Mouse (Mus musculus): ENCODE data around the gene Arfgap3. TPM values are rescaled to one million over a fixed set of nuclear protein-coding genes. Genes with fewer than 3 reads are reported as not detected.

Arfgap3 gene
- polyA plus RNA-seq (2015; fragmentation: Nextera tagmentation; extraction: Ambion mirVana): 26.4 and 27.2 TPM in 2 replicates

DNA sequence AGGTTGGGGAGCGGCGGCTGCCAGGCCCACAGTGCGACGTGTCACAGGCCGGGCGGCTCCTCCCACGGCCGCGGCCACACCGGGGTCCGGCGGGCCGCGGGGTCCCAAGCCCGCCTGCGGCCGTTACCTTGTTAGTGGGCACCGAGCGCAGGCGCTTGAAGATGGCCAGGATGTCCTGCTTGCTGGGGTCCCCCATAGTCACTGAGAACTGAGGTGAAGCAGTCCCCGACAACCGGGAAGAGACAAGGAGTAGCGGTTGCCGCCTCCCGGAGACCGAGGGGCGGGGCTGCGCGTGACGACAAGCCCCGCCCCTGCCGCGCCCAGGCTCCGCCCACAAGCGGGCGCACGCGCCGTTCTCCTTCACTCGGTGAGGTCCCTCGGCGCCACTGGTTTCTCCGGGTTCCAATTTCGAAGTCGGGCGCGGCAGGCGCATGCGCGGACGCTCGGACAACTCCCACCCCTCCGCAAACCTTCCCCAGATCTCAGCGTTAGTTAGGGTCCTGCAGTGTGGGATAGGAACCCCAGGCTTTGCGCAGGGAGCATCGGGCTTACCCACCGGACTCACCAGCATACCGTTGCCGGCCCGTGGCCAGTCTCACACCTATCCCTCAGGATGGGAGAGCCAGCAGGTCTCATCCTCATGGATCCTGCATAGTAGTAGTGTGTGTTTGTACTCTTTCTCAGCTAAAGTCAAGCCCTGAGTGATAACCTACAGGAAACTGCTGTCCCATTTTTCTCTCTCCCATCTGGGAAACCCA lies at the start of gene Arfgap3:
Gene Arfgap3 (minus strand): TSS at position 294 of the 758 bp plus-strand sequence.

DNA sequence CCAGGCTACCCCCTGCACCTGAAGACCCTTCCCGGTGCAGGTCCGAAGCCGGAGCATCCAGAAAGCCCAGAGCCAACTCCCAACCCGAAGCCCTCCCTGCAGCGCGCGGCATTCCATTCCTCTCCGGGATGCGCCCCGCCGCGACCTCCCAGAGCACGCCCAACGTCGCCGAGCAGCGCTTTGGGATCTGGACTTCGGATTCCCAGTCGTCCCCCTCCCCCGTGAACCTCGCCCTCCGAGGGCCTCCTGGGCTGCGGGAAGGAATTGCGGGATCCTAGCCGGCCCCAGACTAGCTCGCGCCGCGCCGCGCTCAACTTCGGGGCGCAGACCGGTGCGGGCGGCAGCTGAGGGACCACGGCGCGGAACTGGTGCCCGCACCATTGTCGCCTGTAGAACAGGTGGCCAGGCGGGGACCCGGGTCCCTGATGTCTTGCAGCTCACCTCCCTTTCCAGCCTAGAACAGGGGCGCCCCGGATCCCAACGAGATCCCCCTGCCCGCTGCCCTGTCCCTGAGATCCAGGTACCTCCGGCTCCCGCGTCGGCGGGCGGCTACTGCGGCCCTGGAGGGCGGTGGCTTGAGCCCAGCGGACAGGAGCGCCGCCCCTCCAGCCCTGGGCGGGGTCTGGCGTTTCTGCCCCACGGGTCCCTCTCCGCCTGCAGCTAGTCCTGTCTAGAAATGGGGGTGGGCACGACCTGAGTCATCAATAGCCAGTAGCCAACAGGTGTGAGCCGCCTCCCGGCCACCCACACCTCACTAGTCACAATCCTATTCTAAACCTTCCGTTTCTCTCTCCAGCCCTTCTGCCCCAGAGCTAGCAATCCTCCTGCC lies 98.7 kb downstream of the Arfgap3 start, which contains the start of gene A4galt:
Gene A4galt (minus strand): TSS at position 599 of the 829 bp plus-strand sequence.

Other genes starting within 250 kb of the Arfgap3 start
- gene Rrp7a, start 227.4 kb downstream of the Arfgap3 start, polyA plus RNA-seq (2015; fragmentation: Nextera tagmentation; extraction: Ambion mirVana): 31.1 and 32.3 TPM in 2 replicates
- 42.4 and 44.8 TPM in 2 replicates for gene Poldip3, start 200.9 kb downstream of the Arfgap3 start, polyA plus RNA-seq (2015; fragmentation: Nextera tagmentation; extraction: Ambion mirVana)
- gene Cyb5r3, start 177.7 kb downstream of the Arfgap3 start, polyA plus RNA-seq (2015; fragmentation: Nextera tagmentation; extraction: Ambion mirVana): 140 and 153 TPM in 2 replicates
- 5.2 and 5.5 TPM in 2 replicates for gene A4galt, start 98.5 kb downstream of the Arfgap3 start, polyA plus RNA-seq (2015; fragmentation: Nextera tagmentation; extraction: Ambion mirVana)
- gene Pacsin2, start 114.4 kb upstream of the Arfgap3 start, polyA plus RNA-seq (2015; fragmentation: Nextera tagmentation; extraction: Ambion mirVana): 37.4 and 38.3 TPM in 2 replicates
- gene Ttll1, start 160.6 kb upstream of the Arfgap3 start, polyA plus RNA-seq (2015; fragmentation: Nextera tagmentation; extraction: Ambion mirVana): 11.2 and 13.9 TPM in 2 replicates
- gene Bik, start 176.6 kb upstream of the Arfgap3 start, polyA plus RNA-seq (2015; fragmentation: Nextera tagmentation; extraction: Ambion mirVana): 3.5 and 4.1 TPM in 2 replicates
- gene Tspo, start 213.3 kb upstream of the Arfgap3 start, polyA plus RNA-seq (2015; fragmentation: Nextera tagmentation; extraction: Ambion mirVana): 72.7 and 202 TPM in 2 replicates
- 35.8 and 38.3 TPM in 2 replicates for gene Mcat, start 213.5 kb upstream of the Arfgap3 start, polyA plus RNA-seq (2015; fragmentation: Nextera tagmentation; extraction: Ambion mirVana)
- 13.1 and 13.3 TPM in 2 replicates for gene Ttll12, start 244.9 kb upstream of the Arfgap3 start, polyA plus RNA-seq (2015; fragmentation: Nextera tagmentation; extraction: Ambion mirVana)